8 mouse cellular contexts compared by ENCODE assay signal in genomic region chr17:21488760-21489499, GRCm38 (mm10). TPM values are rescaled to one million over a fixed set of nuclear protein-coding genes. Genes with fewer than 3 reads are reported as not detected.
DNase-seq lines count a peak whose midpoint lies in the region; ATAC-seq and TF ChIP-seq lines count a peak whose summit lies in the region.

Gene Zfp53, plus strand, starts transcription at chr17:21488998.

- H3K9ac ChIP-seq in hindbrain, postnatal 0 days (replicated peaks; ENCODE audit: low read length) = peak within 1 kb of the TSS; percentile 78

- H3K9me3 ChIP-seq in hindbrain, postnatal 0 days (ENCODE audit: low read length) = no peaks in the 10 kb centered on the region

- H3K27me3 ChIP-seq in hindbrain, postnatal 0 days (ENCODE audit: insufficient read depth, low read length) = no peaks in the 10 kb centered on the region

- ATAC-seq in common myeloid progenitor, adult 5-6 weeks (replicated peaks; ENCODE audit: low read depth, poor library complexity, severe bottlenecking) = peak; percentile 99
- peak; percentile 100 for ATAC-seq in hindbrain, postnatal 0 days
- ATAC-seq in megakaryocyte, adult 5-6 weeks (ENCODE audit: poor library complexity, severe bottlenecking) = peak; percentile 99

- peak within 1 kb of the TSS; percentile 92 for H3K4me3 ChIP-seq in gastrocnemius, adult 2 months
- H3K4me3 ChIP-seq in hindbrain, postnatal 0 days (ENCODE audit: low read length) = peak within 1 kb of the TSS; percentile 92
- peak within 1 kb of the TSS; percentile 83 for H3K4me3 ChIP-seq in left cerebral cortex, adult 2 months

- DNase-seq in ZHBTc4 (ENCODE audit: low read depth, low spot score) = peak; percentile 95
- peak; percentile 90 for DNase-seq in gastrocnemius, adult 2 months
- peak; percentile 88 for DNase-seq in hindbrain, postnatal 0 days (ENCODE audit: low spot score)
- DNase-seq in left cerebral cortex, adult 2 months (ENCODE audit: extremely low spot score in 1 of 2, low spot score in 2 of 2) = peak; percentile 77 to 80
- peak; percentile 80 for DNase-seq in right cerebral cortex, adult 2 months (ENCODE audit: low spot score in 2 of 2)
- DNase-seq in urinary bladder, postnatal 14 days (ENCODE audit: low spot score) = peak; percentile 90

- H3K4me1 ChIP-seq in hindbrain, postnatal 0 days (ENCODE audit: insufficient read depth, low read length) = 0 out of 2 replicates have a peak, but pooled peaks cover 5% of the 10 kb centered on the region

- no peak; the same call in 1 of the 2 replicates for TF ChIP-seq CTCF in gastrocnemius, adult 2 months (IDR thresholded peaks at IDR 0.05)
- peak; percentile 27 for TF ChIP-seq CTCF in hindbrain, postnatal 0 days (IDR thresholded peaks at IDR 0.05; ENCODE audit: low read depth)
- no peak; the same call in none of the 2 replicates for TF ChIP-seq CTCF in left cerebral cortex, adult 2 months (IDR thresholded peaks at IDR 0.05)

- WGBS in hindbrain, postnatal 0 days = 2% methylated on average over 34 of the region's 34 CpGs

- intact Hi-C loops in gastrocnemius, adult 2 months (cut with DNase I) = no loop called here
- intact Hi-C loops in left cerebral cortex, adult 2 months (cut with DNase I) = loop anchor here (1.0 to 2.0 kb wide), 2 partner anchors 38 to 43 kb away; partner anchors contain the start of gene Zfp51

- no peaks in the 10 kb centered on the region for H3K36me3 ChIP-seq in hindbrain, postnatal 0 days (ENCODE audit: insufficient read depth, low read length)

- H3K4me2 ChIP-seq in hindbrain, postnatal 0 days (ENCODE audit: low read depth, low read length) = peak within 1 kb of the TSS; percentile 83

- peak within 1 kb of the TSS; percentile 85 for H3K27ac ChIP-seq in gastrocnemius, adult 2 months
- H3K27ac ChIP-seq in hindbrain, postnatal 0 days = peak within 1 kb of the TSS; percentile 79
- peak within 1 kb of the TSS; percentile 71 for H3K27ac ChIP-seq in left cerebral cortex, adult 2 months

RNA-seq across cellular contexts. Expression of gene Zfp53, which starts in this region (rescaled TPM):
- total RNA-seq in common myeloid progenitor, adult 5-6 weeks (2017) = 9.1 and 14.6 TPM in 2 replicates
- total RNA-seq in gastrocnemius, adult 2 months (2021) = 1 to 10 TPM; 1.9 to 2.2 TPM
- 3.1 and 3.4 TPM in 2 replicates for total RNA-seq in hindbrain, postnatal 0 days (2014; rRNA removed)
- polyA plus RNA-seq in hindbrain, postnatal 0 days (2015; fragmentation: Nextera tagmentation; extraction: Ambion mirVana) = 7.8 and 7.9 TPM in 2 replicates
- total RNA-seq in left cerebral cortex, adult 2 months (2021) = 1 to 10 TPM; 4.0 to 5.1 TPM
- 23.9 and 25.5 TPM in 2 replicates for total RNA-seq in megakaryocyte, adult 5-6 weeks (2015)
- total RNA-seq in megakaryocyte, adult 5-6 weeks (2017) = 13.7 and 16.0 TPM in 2 replicates

Comparison
In these comparisons a context has a peak if more than half of its experiments do, and no peak if none do; other contexts are left out.
1. Peak in every context shown above with its lines: DNase-seq, ATAC-seq, H3K4me3 ChIP-seq and H3K27ac ChIP-seq.